Mouse (Mus musculus): ENCODE results near the gene Cstf2t. TPM values are rescaled to one million over a fixed set of nuclear protein-coding genes. Genes with fewer than 3 reads are reported as not detected.

Gene Cstf2t
- total RNA-seq, 2 experiments from 2014 or later = 24.4 to 25.0 TPM

DNA sequence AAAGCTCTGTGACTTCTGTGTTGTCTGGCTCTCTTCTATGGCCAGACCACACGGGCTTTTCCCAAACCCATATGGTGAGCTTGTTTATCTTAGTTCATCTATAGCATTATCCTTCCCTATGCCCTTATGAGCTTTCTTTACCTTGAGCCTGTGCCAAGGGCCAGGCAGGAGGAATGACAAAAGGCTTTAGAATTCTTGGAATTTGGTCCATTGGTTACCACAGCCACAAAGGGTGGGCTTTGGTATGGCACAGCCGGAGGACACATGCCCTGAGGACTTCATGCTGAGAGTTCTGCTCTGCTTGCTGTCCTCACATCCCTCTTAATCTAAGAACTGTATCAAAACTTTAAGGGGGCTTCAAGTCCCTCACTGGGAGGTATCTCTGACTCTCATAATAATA lies 53.7 kb downstream of the Cstf2t start:
- DNase-seq = no peak

More for the DNA sequence above, 53.7 kb downstream of the Cstf2t start:
- intact Hi-C loops (cut with DNase I) = no loop called here
